Mouse (Mus musculus): Measurements from ENCODE around the gene Skap1. TPM values are rescaled to one million over a fixed set of nuclear protein-coding genes. Genes with fewer than 3 reads are reported as not detected.

The Skap1 gene
- total RNA-seq, 4 experiments from 2014 or later, result 1.1 to 2.8 (median 2.3) TPM

DNA sequence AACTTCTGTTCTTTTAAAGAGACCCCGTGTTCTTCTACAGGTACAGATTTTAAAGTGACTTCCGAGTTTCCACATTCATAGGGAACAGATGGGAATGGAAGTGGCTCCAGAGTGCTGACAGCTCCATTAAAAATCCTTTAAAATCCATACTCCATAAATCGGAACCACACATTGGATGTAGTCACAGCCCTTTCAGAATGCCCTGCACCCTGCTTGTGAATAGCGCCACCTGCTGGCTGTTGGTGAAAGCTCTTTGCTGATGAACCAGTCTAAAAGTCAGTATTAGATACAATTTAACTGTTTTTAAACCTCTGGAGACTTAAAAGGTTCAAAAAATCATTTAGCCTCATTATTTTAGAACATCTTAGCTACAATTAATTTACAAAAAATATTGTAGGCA lies 156.8 kb downstream of the Skap1 start:
- peak; percentile 13 to 65 for DNase-seq (ENCODE audit: low spot score in 2 of 2)

DNA sequence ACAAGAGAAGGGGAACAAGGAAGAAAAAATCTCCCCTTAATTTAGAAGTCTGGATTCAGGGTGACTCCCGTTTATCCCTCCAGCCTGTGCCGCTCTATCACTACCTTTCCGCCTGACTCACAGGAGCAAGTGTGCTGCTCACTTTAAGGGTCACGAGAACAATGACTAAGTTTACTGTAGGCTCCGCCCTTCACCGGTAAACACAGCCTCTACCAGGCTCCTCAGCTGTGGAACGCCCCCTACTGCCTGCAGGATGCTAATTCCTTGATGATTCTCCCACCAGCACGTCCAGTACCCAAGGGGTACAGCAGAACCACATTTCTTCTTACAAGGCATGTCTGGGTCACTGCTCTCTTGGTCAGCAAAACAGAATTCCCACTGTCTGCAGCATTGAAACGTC lies 158.4 kb downstream of the Skap1 start:
- DNase-seq (ENCODE audit: low spot score in 2 of 2), result no peak

DNA sequence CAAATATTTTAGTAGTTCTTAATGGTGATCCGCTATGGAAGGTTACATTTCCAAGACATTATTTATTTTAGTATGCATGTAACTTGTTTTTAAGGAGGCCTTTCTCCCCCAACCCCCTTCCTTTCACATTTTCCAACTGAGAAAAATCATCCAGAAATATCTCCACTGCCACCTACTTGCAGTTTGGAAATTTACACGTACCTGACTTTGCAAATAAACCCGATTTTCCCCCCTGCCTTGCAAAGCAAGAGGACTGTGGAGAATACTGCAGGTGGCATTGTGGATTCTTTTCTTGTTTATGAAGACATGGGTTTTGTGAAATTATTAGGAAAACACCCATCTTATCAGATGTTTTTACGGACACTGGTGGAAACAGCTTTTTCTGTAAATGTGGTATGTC lies 160.0 kb downstream of the Skap1 start:
- DNase-seq (ENCODE audit: low spot score in 2 of 2), result no peak

DNA sequence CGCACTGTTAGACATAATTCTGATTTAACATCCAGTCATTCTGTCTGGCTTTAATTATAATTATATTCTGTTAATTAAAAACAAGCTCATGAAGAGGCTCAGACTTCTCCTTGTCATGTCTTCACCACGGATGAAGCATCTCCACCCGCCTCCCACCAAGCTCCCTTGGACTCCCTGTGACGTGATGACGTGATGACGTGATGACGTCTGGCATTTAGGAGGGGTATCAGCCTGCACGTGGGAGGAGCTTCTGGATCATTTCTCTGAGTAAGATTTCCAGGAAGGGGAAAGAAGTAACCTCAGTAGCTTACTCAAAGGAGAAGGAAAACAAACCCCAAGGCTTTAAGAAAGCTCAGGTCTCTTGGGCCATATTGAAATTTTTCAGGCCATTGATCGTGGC lies 165.4 kb downstream of the Skap1 start:
- peak; percentile 14 to 25 for DNase-seq (ENCODE audit: low spot score in 2 of 2)

DNA sequence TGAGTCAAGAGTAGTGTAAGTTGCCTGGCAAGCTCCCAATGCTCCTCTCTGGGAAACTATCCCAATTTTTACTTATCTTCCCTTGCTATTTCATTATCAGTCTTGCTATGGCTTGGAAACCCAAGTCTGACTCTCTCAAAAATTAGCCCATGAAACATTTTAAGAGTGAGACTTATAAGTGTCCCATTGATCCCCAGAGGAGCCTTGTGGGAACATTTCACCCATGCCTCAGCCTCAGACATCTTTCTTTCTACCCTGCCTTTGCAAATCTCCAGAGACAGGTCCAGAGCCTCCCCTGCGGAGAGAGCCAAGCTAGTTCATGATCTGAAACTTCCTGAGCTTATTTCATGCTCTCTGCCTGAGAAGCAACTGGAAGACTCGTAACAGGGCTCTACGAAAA lies 167.1 kb downstream of the Skap1 start:
- DNase-seq (ENCODE audit: low spot score in 2 of 2), result no peak

DNA sequence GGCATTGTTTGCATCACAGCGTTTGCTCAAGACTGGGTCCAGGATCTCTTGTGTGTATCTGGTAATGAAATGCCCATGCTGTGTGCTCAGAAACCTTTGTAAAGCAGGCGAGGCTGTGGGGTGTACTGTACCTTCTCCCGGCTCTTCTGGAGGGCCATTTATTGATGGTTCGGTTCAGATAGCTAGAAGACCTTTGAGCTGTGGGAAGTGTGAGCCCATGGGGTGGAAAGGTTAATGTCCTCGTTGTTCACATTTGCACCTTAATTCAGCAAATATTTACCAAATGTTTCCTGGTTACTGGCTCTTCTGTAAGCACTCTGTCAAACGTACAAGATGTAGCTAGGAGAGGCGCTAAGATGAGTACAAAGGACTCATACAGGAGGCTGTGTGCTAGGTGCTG lies 173.5 kb downstream of the Skap1 start:
- DNase-seq (ENCODE audit: low spot score in 2 of 2), result no peak

DNA sequence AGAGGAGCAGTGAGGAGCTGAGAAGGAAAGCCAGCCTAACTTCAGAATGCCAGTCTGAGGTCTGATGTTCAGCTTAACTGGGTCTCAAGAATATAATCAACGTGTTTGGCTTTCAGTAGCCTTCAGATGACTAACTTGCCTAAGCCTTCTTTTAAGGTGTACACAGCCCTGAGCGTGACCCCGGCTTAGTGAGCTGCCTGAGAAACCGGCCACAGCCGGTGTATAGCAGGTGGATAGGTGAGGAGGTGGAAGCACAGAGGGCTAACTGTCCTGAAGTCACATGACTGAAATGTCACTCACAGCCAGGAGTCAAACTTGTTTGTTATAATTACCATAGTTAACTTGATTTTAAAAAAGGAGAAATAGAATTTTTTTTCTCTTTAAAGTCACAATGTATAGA lies 175.4 kb downstream of the Skap1 start:
- DNase-seq (ENCODE audit: low spot score in 2 of 2), result no peak

DNA sequence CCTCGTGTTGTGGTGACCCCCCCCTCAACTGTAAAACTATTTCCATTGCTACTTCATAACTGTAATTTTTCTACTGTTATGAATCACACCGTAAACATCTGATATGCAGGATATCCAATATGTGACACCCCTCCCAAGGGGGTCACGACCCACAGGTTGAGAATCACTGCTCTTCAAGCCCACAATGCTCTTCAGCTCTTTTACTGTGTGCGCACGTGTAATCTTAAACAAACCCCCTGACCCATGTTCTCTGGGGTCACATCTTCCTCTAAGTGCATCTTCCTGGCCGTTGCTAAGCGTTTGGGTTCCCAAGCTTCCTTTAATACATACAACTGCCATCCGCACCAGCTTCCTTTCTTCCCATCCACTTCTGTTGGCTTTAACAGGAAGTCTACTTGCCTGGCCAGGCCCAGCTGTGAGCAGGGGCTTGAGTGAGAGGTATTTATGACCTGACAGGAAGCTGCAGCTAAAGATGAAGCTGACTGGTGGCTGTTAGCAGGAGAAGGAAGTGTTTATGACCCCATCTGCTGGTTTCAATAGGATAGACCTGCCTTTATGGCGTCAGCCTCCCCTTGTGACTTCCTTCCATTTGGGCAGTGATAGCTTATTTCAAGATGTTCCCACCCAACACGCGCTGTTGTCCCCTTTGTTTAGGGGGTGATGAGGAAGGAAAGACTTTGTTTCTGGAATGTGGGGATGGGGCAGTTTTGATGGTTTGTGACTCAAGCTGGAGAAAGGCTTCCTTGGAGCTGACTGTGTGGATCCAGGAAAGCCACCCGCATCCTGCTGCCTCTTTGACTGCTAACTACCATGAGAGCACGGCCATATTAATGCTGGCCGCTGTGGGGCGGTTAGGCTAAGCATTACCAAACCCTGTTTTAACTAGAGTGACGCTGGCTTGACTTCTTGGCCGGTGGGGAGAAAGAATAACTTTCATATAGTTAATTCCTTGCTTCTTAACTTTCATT lies 178.1 kb downstream of the Skap1 start:
- DNase-seq (ENCODE audit: low spot score in 2 of 2), result no peak

DNA sequence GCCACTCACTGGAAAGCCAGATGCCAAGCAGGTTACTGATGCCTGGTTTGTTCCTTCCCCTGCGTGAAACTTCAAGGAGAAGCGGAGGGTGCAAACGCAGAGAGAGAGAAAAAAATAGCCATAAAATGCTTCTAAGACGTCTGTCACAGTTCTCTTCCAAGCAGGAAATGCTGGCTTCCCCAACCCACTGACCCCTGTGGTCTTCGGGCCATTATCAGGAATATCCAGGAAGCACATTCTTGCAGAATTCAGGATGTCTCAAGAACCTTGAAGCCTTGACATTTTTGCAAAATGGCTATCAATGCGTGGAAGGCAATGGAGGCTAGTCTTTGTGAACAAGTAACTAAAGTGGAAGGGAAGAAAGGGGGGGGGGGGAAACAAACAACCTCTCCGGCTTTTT lies 180.6 kb downstream of the Skap1 start:
- no peak for DNase-seq (ENCODE audit: low spot score in 2 of 2)

DNA sequence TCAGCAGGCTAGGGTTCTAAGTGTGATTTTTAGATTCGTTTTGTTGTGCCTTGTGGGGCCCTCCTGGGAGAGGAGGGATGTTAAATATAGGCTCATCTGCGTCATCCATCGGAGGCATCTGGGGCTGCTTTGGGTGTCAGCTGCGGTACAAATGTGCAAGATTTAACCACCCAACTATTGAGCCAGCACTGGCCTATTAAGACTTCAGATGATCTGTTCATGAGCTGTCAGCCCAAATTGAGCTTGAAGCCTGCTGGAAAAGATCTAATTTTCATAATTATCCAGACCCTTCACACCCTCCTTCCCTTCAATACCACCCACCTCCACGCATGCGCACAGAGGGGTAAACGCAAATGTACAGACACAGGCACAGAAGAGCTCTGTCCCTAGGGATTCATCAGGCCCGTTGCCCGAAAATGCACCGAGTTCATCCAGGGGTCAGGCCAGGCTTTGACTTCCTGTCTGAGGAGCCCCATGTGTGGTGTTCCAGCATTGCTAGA lies 181.2 kb downstream of the Skap1 start:
- DNase-seq (ENCODE audit: low spot score in 2 of 2), result peak; percentile 15 to 29

DNA sequence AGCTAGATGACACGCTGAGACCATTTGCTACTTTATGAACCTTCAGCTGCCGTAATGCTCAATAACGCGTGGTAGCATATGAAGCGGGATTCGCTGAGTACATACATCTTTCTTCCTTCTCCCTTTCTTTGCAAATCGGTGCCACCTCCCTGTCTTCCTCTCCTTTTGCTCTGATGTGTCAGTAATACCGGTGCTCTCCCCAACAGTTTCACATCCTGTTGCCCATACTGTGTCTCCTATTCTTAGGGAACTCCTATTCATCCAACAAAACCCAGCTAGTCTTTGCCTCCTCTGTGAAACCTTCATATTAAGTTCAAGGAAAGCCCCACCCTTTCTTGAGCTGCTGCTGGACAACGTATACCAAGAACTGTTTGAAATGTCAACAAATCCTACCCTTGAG lies 187.5 kb downstream of the Skap1 start:
- no peak for DNase-seq (ENCODE audit: low spot score in 2 of 2)

DNA sequence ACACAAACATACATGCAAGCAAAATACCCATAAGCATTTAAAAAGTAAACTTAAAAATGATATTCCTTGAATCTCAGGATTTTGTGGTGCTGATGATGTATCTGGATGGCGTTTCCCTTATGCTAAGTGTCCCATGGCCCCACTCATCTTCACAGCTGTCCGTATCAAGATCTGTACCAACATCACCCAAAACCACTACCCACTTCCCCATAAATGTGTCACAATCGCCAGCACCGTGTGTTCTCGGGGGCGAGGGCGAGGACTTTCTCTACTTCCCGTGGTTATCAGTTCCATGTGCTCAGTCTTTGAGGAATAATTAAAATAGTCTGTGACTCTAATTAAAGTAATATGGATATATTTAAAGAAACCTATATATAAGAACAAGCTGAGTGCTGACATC lies 189.5 kb downstream of the Skap1 start:
- DNase-seq (ENCODE audit: low spot score in 2 of 2), result no peak

DNA sequence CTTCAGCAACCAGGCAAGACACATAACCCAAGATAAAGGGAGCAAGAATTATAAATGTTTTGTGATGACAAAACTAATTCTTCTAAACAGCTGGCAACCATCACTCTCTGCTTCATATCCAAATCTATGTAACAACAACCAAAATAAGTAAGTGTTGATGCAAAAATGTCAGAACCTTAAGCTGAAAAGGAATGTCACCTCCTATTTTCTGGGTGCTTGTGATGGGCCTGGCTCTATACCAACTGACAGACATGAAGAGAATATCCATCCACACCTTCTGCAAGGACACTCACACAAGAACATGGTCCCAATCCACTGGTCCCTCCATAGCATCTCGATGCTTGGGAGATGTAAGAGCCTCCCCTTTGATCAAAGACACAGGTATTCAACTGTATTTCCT lies 194.0 kb downstream of the Skap1 start:
- no peak for DNase-seq (ENCODE audit: low spot score in 2 of 2)

DNA sequence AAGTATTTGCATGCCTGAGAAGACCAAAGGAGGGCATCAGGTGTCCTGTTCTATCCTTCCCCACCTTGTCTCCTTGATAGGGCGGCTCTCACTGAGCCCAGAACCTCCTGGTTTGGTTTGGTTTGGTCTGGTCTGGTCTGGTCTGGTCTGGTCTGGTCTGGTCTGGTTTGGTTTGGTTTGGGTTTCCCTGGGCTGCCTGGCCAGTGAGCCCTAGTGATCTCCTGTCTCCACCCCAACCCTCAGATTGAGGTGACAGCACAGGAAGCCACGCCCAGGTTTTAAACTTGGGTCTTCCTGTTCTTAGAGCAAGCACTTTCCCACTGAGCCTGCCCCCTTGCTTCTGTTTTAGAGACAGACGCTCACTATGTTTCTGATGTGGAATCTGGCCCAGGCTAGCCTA lies 202.5 kb downstream of the Skap1 start:
- DNase-seq (ENCODE audit: low spot score in 2 of 2), result no peak

DNA sequence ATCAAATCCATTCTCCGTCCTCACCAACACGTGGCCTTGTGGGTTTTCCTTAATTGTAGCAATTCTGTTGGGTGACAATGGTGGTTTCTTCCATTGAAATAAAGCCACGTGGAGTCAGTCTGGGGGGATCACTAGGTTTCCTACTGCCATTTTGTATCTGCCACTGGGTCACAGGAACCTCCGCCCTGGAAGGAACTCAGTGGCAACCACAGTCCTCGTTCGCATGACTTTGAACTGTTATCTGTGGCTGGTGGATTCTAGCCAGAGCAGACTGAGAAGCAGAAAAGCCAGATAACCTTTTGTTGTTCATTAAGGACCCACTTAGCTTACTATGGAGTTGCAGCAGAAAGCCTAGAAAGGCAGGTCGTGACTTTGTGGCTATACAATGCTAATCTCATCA lies 204.0 kb downstream of the Skap1 start:
- no peak for DNase-seq (ENCODE audit: low spot score in 2 of 2)

DNA sequence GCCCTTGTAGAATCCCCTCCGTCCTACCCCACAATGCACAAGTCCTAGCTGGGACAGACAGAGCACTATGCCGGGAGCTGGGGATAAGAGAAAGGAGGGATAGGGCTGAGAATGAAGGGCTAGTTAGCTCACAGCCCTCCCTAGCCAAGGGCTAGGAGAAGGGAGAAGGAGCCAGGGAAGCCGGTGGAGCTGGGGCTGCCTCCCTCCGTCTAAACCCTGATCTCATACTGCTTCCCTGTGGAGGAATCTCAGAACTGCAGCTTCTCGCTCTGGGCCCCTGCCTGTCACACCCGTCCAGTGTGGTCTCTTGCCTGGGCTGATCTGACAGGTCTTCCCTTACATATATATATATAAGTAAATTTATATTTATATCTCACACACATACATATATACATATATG lies 209.4 kb downstream of the Skap1 start:
- DNase-seq (ENCODE audit: low spot score in 2 of 2), result peak in 1 of 2 experiments; percentile 24

DNA sequence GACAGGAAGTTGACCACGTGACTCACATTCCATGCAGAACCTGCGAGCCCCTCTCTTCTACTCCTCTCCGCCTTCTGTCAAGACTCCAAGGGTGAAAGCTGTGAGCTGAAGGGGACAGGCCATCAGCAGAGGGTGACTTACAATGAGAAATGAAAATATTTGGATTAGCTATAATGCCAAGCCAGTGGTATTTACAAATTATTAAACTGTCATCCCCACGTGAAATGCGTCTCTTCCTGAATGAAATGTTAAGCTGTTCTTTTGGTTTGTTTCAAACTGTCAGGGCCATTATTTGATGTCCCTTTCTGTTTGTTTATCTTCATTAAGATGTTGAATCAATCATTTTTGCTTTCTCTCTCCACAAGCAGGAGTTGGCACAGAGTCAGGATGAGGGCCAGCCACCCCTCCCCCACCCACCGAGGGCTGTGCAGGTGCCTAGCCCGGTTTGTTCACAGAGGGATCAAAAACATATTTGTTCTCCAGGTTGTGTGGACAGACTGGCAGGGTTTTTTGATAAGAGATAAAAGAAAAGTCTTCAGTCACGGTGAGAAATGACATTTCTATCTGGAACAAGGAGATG lies 210.5 kb downstream of the Skap1 start:
- no peak for DNase-seq (ENCODE audit: low spot score in 2 of 2)

DNA sequence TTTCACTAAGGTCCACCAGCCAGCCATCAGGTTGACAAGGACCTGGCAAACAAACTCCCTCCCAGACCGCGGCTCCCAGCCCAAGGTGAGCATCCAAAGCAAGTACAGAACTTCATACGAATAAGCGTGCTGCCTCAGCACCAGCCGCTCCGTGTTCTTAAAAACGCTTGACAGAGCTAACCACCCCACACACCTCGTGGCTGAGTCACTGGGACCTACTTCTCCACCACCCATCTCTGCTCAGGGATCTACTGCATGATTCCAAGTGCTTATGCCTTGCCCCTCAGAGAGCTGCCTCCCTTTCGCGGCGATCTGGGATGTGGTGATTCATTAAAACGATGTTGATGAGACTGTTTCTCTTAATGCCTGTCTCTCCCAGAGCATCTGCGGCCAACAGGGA lies 213.6 kb downstream of the Skap1 start:
- no peak for DNase-seq (ENCODE audit: low spot score in 2 of 2)

DNA sequence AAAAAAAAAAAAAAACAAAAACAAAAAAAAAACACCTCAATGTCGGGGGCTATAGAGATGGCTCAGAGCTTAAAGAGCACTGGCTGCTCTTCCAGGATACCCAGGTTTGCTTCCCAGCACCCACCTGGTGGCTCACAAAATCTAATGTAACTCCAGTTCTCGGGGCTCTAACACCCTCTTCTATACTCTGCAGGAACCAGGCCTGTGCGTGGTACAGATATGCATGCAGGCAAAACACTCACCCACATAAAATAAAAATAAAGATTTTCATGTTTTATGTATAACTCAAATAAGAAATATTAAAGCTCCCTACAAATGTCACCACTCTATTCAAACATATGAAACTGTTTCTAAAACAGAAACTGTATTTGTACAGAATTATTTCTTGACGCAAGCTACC lies 214.6 kb downstream of the Skap1 start:
- no peak for DNase-seq (ENCODE audit: low spot score in 2 of 2)

DNA sequence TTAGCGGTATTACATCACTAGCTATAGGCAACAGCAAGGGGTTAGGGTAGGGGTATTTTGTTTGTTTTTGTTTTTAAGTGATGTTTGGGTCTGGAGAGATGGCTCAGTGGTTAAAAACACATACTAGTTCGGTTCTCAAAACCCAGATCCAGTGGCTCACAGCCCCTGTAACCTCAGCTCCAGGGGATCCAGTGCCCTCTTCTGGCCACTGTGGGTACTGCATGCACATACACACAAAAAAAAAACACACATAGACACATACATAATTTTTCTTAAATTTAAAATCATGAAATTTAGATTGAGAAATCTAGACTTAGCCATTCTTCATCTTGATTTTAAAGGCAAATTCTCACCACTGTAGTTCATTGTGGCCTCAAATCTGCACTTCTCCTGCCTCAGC lies 221.0 kb downstream of the Skap1 start:
- no peak for DNase-seq (ENCODE audit: low spot score in 2 of 2)

DNA sequence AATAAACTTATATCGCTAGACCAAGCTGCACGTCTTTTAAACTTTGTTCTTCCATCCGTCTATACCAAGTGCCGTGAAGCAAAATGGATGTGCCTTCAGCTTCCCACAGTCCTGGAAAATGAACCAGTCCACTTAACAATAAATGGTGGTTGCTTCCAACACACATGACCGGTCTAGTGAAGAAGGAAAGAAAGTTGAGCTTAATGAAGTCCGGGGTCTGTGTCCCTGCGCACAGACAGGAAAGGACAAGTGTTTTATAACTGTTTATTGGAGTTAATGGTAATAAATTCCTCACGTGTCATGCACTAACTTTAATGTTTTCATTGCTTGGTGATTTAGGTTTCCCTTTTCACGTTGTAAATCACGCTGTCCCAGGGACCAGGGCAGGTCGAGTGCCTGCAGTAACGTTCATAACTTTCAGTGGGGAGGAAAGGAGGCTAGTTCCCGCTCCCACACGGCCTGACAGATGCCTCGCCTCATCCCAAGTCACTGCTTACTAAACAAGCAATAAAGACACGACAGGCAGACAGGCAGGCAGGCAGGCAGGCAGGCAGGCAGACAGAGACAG lies 222.4 kb downstream of the Skap1 start:
- no peak for DNase-seq (ENCODE audit: low spot score in 2 of 2)

DNA sequence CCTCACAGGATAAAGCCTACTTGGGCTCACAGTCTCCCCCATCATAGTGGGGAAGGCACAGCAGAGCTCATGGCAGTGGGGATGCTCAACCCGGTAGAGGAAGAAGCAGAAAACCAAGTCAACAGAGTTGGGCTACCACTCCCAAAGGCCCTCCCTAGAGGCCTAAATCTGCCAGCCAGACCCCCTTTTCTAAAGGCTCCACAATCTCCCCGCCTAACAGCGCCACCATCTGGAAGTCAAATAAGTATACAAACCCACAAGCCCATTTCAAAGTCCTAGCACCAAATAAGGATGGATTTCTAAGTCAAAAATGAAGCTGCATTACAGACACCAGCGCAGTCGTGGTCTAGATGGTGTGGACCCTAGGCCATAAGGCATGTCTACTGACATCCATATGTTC lies 227.9 kb downstream of the Skap1 start:
- no peak for DNase-seq (ENCODE audit: low spot score in 2 of 2)

DNA sequence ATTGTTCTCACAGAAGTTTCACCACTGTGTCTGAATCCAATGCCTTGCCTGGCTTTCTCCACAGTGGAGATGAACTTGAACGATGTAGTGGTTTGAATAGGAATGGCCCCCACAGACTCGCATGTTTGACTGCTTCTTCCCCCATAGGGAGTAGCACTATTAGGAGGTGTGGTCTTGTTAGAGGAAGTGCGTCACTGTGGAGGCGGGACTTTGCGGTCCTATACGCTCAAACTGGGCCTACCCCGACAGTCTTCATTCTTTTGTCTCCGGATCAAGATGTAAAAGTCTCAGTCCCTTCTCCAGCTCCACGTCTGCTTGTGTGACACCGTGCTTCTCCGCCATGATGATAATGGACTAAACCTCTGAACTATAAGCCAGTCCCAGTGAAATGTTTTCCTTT lies 229.0 kb downstream of the Skap1 start:
- DNase-seq (ENCODE audit: low spot score in 2 of 2), result no peak
